Mouse (Mus musculus): ENCODE results near the gene Arhgap5. TPM values are rescaled to one million over a fixed set of nuclear protein-coding genes. Genes with fewer than 3 reads are reported as not detected.
A peak's percentile ranks its signal among the peaks of the same experiment; 100 is the strongest.

Gene Arhgap5
- polyA plus RNA-seq, 1 experiment from 2014 or later: 49.1 TPM

- Histone ChIP-seq H3K4me2 (peak overlapping the region; percentile 21; the same call in 1 of the 2 replicates), H3K4me3 (no peak overlapping the region), H3K27me3 (no peaks in the 10 kb centered on the region), H3K27ac (no peak overlapping the region), H3K36me3 (no peaks in the 10 kb centered on the region), H3K9me3 (no peaks in the 10 kb centered on the region), H3K4me1 (peaks cover 9% of the 10 kb centered on the region), H3K9ac (no peak overlapping the region)
- no peak for ATAC-seq (ENCODE audit: insufficient number of reproducible peaks, insufficient read depth, low FRiP score, low TSS enrichment, low read depth)
- 16% methylated on average over 6 of the region's 6 CpGs for WGBS
Observed at GRCm38 (mm10) chr12:52493281-52493681, 10.5 kb upstream of the Arhgap5 start.

- Histone ChIP-seq H3K4me2 (no peak overlapping the region), H3K36me3 (no peaks in the 10 kb centered on the region), H3K27ac (no peak overlapping the region), H3K27me3 (no peaks in the 10 kb centered on the region), H3K9me3 (no peaks in the 10 kb centered on the region), H3K4me1 (peaks cover 9% of the 10 kb centered on the region), H3K4me3 (no peak overlapping the region), H3K9ac (no peak overlapping the region)
- no peak for ATAC-seq (ENCODE audit: insufficient number of reproducible peaks, insufficient read depth, low FRiP score, low TSS enrichment, low read depth)
- WGBS: 70% methylated on average over 3 of the region's 3 CpGs
Observed at GRCm38 (mm10) chr12:52497209-52497608, 6.6 kb upstream of the Arhgap5 start.

GRCm38 (mm10) chr12:52500915-52501833 lies 2.6 kb upstream of the Arhgap5 start:
- WGBS: 71% methylated on average over 8 of the region's 8 CpGs
- no peak overlapping the region for H3K4me3 ChIP-seq
- H3K27ac ChIP-seq: no peak overlapping the region
- H3K9me3 ChIP-seq: no peaks in the 10 kb centered on the region
- H3K27me3 ChIP-seq: no peaks in the 10 kb centered on the region
- ATAC-seq (ENCODE audit: insufficient number of reproducible peaks, insufficient read depth, low FRiP score, low TSS enrichment, low read depth): no peak
- no peaks in the 10 kb centered on the region for H3K4me1 ChIP-seq
- H3K36me3 ChIP-seq: no peaks in the 10 kb centered on the region
- H3K4me2 ChIP-seq: no peak overlapping the region
- no peak overlapping the region for H3K9ac ChIP-seq

GRCm38 (mm10) chr12:52502161-52502560 lies 1.6 kb upstream of the Arhgap5 start:
- Histone ChIP-seq H3K4me1 (no peaks in the 10 kb centered on the region), H3K27me3 (no peaks in the 10 kb centered on the region), H3K9me3 (no peaks in the 10 kb centered on the region), H3K4me2 (no peak overlapping the region), H3K4me3 (no peak overlapping the region), H3K36me3 (no peaks in the 10 kb centered on the region), H3K27ac (no peak overlapping the region), H3K9ac (no peak overlapping the region)
- no peak for ATAC-seq (ENCODE audit: insufficient number of reproducible peaks, insufficient read depth, low FRiP score, low TSS enrichment, low read depth)
- WGBS: 53% methylated on average over 3 of the region's 3 CpGs

GRCm38 (mm10) chr12:52503131-52503455 lies 679 bp upstream of the Arhgap5 start:
- Histone ChIP-seq H3K9me3 (no peaks in the 10 kb centered on the region), H3K4me2 (peak overlapping the region; percentile 76), H3K4me1 (no peaks in the 10 kb centered on the region), H3K36me3 (no peaks in the 10 kb centered on the region), H3K9ac (peak overlapping the region; percentile 81), H3K4me3 (peak overlapping the region; percentile 98), H3K27me3 (no peaks in the 10 kb centered on the region), H3K27ac (peak overlapping the region; percentile 100)
- ATAC-seq (ENCODE audit: insufficient number of reproducible peaks, insufficient read depth, low FRiP score, low TSS enrichment, low read depth): peak; percentile 17
- under 1% methylated on average over 13 of the region's 13 CpGs for WGBS

GRCm38 (mm10) chr12:52504331-52505181 lies 784 bp downstream of the Arhgap5 start:
- H3K36me3 ChIP-seq: no peaks in the 10 kb centered on the region
- peak overlapping the region; percentile 72 for H3K4me2 ChIP-seq
- H3K9me3 ChIP-seq: no peaks in the 10 kb centered on the region
- H3K4me3 ChIP-seq: peak overlapping the region; percentile 98
- H3K4me1 ChIP-seq: no peaks in the 10 kb centered on the region
- peak overlapping the region; percentile 99 for H3K9ac ChIP-seq
- 0 out of 2 replicates have a peak, but pooled peaks have one; percentile 8 for ATAC-seq (ENCODE audit: insufficient number of reproducible peaks, insufficient read depth, low FRiP score, low TSS enrichment, low read depth)
- no peaks in the 10 kb centered on the region for H3K27me3 ChIP-seq
- peak overlapping the region; percentile 100 for H3K27ac ChIP-seq
- under 1% methylated on average over 65 of the region's 78 CpGs for WGBS

- 84% methylated on average over 2 of the region's 2 CpGs for WGBS
- Histone ChIP-seq H3K9me3 (no peaks in the 10 kb centered on the region), H3K9ac (no peak overlapping the region), H3K4me1 (no peaks in the 10 kb centered on the region), H3K27me3 (no peaks in the 10 kb centered on the region), H3K36me3 (no peaks in the 10 kb centered on the region), H3K27ac (no peak overlapping the region), H3K4me2 (no peak overlapping the region), H3K4me3 (no peak overlapping the region)
- no peak for ATAC-seq (ENCODE audit: insufficient number of reproducible peaks, insufficient read depth, low FRiP score, low TSS enrichment, low read depth)
Observed at GRCm38 (mm10) chr12:52524699-52525098, 20.9 kb downstream of the Arhgap5 start.

- no peak for ATAC-seq (ENCODE audit: insufficient number of reproducible peaks, insufficient read depth, low FRiP score, low TSS enrichment, low read depth)
- WGBS: 98% methylated on average over 1 of the region's 1 CpGs
- H3K27me3 ChIP-seq: no peaks in the 10 kb centered on the region
Observed at GRCm38 (mm10) chr12:52525486-52525885, 21.7 kb downstream of the Arhgap5 start.

GRCm38 (mm10) chr12:52529740-52530139 lies 26.0 kb downstream of the Arhgap5 start:
- H3K4me2 ChIP-seq: no peak overlapping the region
- no peak overlapping the region for H3K27ac ChIP-seq
- 87% methylated on average over 3 of the region's 3 CpGs for WGBS
- no peaks in the 10 kb centered on the region for H3K27me3 ChIP-seq
- no peak overlapping the region for H3K4me3 ChIP-seq
- H3K9me3 ChIP-seq: no peaks in the 10 kb centered on the region
- H3K36me3 ChIP-seq: no peaks in the 10 kb centered on the region
- H3K4me1 ChIP-seq: no peaks in the 10 kb centered on the region
- no peak overlapping the region for H3K9ac ChIP-seq
- no peak for ATAC-seq (ENCODE audit: insufficient number of reproducible peaks, insufficient read depth, low FRiP score, low TSS enrichment, low read depth)

More at GRCm38 (mm10) chr12:52525486-52525885, 21.7 kb downstream of the Arhgap5 start:
- Histone ChIP-seq H3K9ac (no peak overlapping the region), H3K36me3 (no peaks in the 10 kb centered on the region), H3K4me3 (no peak overlapping the region), H3K27ac (no peak overlapping the region), H3K4me2 (no peak overlapping the region), H3K9me3 (no peaks in the 10 kb centered on the region), H3K4me1 (no peaks in the 10 kb centered on the region)

GRCm38 (mm10) chr12:52541294-52541693 lies 37.5 kb downstream of the Arhgap5 start:
- no peak overlapping the region for H3K4me3 ChIP-seq
- 84% methylated on average over 4 of the region's 4 CpGs for WGBS

GRCm38 (mm10) chr12:52544532-52544931 lies 40.8 kb downstream of the Arhgap5 start:
- WGBS: 93% methylated on average over 3 of the region's 3 CpGs
- H3K4me2 ChIP-seq: no peak overlapping the region
- ATAC-seq (ENCODE audit: insufficient number of reproducible peaks, insufficient read depth, low FRiP score, low TSS enrichment, low read depth): no peak

More at GRCm38 (mm10) chr12:52541294-52541693, 37.5 kb downstream of the Arhgap5 start:
- Histone ChIP-seq H3K27ac (no peak overlapping the region), H3K4me2 (no peak overlapping the region), H3K9me3 (no peaks in the 10 kb centered on the region), H3K9ac (no peak overlapping the region), H3K4me1 (no peaks in the 10 kb centered on the region), H3K27me3 (no peaks in the 10 kb centered on the region), H3K36me3 (peaks cover 3% of the 10 kb centered on the region; the same call in 1 of the 2 replicates)
- no peak for ATAC-seq (ENCODE audit: insufficient number of reproducible peaks, insufficient read depth, low FRiP score, low TSS enrichment, low read depth)

More at GRCm38 (mm10) chr12:52544532-52544931, 40.8 kb downstream of the Arhgap5 start:
- no peak overlapping the region for H3K4me3 ChIP-seq
- H3K27me3 ChIP-seq: no peaks in the 10 kb centered on the region
- peaks cover 3% of the 10 kb centered on the region; the same call in 1 of the 2 replicates for H3K36me3 ChIP-seq
- H3K27ac ChIP-seq: no peak overlapping the region
- H3K9ac ChIP-seq: no peak overlapping the region
- H3K4me1 ChIP-seq: no peaks in the 10 kb centered on the region
- no peaks in the 10 kb centered on the region for H3K9me3 ChIP-seq
